Mouse (Mus musculus): Measurements from ENCODE around the gene Patl2.

DNA sequence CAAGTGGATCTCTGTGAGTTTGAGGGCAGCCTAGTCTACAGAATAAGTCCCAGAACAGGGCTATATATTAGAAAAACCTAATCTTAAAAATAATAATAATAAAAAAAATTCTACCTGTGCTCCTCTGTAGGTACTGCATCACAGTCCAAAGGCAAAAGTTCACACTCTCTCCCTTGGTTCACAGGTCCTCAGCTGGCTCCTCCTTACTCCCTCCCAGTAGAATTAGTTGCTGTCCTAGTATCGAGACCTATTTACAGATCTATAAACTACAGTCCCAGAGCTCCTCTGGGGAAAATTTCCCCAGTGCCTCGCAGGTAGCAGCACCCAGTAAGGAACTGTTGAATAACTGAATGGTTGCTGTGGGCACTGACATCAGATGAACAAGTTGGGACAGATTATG, 45.2 kb downstream of the Patl2 start:
- TF ChIP-seq CTCF (conservative IDR thresholded peaks at IDR 0.05; ENCODE audit: low read length) (no peak), POU5F1 (IDR thresholded peaks at IDR 0.05; ENCODE audit: borderline replicate concordance, low read length) (no peak)
